Mouse (Mus musculus): ENCODE data around the gene Akap5.

The Akap5 gene

DNA sequence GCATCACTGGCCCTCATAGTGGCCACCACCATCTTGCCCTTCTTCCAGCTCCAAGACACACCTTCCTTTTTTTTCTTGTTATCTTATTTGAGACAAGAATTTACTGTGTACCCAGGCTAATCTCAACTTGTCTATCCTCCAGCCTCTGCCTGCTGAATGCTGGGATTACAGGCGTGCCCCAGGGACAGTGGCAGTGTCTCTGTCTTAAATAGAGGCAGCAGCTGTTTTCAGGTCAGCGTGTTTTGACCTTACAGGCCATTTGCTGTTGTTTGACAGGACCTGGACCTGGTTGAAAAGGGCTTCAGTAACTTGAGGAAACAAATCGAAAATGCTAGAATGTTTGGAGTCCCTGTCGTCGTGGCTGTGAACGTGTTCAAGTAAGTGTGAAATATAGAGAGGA is 14.1 kb upstream of the Akap5 start:
- DNase-seq (ENCODE audit: low read depth, low spot score), result no peak

DNA sequence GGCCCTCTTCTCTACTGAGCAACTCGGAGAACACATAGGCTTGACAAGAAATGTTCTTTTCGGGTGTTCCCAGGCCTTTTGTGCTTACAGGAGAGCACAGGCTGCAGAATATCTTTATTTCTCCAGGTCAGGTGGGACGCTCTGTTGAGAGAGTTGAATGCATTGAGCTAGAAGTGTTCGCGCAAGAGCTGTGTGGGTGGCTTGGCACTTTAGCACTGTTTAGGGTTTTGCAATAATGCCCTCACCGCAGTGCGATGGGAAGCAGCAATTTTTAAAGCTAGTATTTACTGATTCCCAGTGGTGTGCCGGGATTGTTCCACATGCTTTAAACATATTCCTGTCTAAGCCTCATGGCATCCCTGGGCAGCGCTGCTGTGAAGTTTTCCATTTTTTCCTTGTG is 13.5 kb upstream of the Akap5 start:
- no peak for DNase-seq (ENCODE audit: low read depth, low spot score)

DNA sequence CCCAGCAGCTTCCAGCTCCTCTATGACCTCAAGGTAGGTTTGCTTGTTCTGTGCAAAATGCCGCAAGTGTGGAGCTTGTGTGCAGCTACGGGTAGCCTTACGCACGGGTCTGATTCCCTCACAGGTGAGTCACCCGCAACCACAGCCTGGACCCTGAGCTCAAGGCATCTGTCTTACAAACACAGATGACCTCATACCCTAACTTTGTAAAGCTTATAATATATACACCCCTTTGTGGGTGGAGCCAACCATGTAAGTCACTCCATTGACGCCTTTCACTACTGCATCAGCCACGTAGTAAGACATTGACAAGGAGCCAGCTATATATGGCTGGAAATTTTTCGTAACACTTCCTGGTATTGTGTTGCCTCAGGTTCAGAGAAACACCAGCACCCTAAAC is 12.7 kb upstream of the Akap5 start:
- DNase-seq (ENCODE audit: low read depth, low spot score), result no peak

DNA sequence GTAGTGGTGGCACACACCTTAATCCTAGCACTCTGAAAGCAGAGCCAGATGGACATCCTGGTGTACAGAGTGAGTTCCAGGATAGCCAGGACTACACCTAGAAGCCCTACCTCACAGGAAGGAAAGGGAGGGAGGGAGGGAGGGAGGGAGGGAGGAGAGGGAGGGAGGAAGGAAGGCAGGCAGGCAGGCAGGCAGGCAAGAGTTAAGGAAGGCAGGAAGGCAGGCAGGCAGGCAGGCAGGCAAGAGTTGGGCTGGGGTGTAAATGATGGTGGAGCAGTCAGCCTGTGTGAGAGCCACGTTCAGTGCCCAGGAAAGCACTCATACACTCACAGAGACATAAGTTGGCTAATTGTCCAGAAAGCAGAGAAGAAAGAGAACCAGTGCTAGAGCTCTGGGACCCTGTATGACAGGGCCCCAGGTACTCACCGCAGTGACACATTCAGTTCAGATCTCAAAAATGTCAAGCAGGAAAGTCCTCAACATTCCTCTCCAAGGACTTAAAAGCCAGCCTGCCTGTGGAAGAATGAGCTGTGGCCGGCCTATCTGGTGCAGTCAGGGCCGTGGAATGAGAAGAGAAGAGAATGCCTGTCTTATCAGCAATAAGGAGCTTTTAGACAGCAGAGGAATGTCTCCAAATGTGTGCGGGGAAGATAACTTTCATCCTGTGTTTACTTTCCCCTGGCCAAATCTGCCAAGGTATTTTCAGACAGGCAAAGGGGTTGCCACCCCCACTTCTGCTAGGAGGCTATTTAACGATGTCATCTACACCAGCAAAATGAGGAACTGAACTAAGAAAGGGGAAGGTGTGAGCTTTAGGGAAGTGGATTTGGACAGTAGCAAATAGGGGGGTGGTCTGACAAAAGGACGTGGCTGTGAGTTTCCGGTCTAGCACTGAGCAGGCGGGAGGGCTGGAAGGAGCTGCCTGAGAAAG is 6.1 kb upstream of the Akap5 start:
- DNase-seq (ENCODE audit: low read depth, low spot score), result no peak

DNA sequence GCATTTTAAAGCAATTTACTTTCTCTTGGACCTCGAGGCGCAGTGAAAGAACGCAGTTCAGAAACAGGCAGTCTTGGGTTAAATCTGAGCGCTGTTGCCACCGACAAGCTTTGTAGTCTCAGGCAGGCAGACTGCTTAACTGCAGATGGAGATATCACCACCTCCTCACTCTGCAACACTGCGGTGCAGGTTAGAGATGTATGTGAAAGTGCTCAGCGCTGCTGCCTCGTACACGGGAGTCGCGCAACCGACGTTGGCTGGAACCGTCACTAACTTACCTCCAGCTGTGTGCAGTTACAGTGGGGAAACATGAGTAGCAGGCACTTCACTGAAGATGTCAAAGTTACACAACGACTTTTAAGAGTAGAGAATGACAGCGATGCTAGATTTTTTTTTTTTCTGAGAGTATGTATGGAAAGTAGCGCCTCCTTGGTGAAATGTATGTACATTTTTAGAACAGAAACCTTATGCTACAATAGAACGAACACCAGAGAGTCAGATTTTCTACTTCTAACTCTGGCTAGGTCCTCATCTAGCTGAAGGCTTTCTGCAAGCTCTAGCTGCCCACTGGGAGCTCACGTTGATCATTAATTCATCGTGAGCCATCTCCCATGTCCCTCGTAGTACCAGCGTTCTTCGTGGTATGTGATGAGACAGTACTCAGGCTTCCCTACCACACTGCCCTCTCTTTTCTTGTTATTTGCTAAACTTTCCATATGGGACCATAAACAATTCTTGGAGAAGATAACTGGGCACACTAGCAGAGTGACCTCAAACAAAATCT is 1.9 kb downstream of the Akap5 start:
- no peak for DNase-seq (ENCODE audit: low read depth, low spot score)

DNA sequence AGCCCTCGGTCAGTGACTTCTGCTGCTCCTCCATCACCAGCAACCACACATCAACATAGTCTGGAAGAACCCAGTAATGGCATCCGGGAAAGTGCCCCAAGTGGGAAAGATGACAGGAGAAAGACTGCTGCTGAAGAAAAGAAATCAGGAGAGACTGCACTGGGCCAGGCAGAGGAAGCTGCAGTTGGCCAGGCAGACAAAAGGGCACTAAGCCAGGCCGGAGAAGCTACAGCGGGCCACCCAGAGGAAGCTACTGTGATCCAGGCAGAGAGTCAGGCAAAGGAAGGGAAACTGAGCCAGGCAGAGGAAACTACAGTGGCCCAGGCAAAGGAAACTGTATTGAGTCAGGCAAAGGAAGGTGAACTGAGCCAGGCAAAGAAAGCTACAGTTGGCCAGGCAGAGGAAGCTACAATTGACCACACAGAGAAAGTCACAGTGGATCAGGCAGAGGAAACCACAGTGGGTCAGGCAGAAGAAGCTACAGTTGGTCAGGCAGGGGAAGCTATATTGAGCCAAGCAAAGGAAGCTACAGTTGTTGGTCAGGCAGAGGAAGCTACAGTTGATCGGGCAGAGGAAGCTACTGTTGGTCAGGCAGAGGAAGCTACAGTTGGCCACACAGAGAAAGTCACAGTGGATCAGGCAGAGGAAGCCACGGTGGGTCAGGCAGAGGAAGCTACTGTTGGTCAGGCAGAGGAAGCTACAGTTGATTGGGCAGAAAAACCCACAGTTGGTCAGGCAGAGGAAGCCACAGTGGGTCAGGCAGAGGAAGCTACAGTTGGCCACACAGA is 4.1 kb downstream of the Akap5 start:
- no peak for DNase-seq (ENCODE audit: low read depth, low spot score)

DNA sequence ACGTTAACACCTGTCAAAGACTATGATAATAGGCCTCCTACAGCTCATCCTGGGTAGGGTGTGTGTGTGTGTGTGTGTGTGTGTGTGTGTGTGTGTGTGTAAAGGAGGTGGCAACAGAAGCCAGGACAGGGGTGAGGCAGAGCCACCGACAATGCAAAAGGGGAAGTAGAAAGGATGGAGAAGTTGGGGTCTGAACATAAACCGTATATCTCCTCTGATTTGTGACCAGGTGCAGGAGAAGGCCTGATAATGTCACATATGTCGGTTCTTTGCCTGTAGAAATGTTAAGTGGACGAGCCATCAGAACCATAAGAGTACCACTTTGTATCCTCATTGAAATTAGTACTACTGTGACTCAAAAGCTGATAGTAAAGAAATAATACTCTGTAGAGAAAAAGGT is 9.0 kb downstream of the Akap5 start:
- DNase-seq (ENCODE audit: low read depth, low spot score), result no peak

DNA sequence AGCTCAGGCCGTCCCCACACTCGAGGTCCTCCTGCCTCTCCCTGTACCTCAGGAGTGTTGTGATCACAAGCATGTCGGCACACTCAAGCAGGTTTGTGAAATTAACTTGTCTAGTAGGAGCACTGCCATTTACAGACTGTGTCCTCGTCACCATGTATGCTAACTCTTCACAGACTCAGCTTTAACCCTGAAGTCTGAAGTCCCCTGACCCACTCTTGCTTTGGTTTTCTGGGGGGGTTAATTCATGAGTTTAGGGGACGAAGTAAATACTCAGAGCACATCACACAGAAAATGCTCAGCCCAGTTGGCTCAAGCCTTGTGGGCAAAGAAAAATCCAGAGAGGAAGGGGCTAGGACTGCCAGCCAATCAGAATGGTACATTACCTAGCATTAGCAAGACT is 10.9 kb downstream of the Akap5 start:
- DNase-seq (ENCODE audit: low read depth, low spot score), result no peak

DNA sequence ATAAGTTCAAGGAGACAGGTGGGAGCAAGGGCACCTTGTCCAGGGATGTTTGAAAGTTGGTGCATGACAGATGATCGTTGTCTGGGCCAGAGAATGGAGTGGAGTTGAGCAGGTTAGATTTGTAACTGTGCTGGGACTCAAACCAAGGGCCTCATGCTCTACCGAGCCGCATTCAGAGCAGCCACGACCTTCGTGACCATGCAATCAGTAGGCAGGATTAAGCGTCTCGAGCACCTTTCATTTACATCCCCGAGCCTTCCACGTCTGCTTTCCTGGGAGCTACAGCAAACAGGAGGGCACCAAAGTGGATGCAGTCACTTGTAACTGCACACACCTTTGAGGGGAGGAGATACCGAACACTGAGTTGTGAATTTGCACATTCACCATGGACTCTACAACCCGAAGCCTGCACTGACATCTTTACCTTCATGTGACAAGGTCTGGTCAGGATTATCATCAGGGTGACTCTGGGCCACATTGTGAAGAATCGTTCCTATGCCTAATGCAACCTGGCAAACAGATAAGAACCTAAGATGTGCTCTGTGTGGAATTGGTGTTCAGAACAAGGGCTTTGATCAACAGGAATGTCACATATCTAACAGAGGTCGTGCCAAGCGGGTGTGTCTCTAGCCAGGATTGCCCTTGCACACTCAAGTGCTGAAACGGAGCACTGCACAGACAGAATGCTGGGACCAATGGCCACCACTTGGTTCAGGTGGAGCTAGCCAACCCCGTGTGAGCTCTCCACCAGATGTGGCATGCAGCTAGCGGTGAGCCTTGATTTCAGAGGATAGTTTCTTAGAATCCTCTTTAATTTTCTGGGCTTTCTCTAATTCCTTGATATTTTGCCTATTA is 11.6 kb downstream of the Akap5 start:
- no peak for DNase-seq (ENCODE audit: low read depth, low spot score)

DNA sequence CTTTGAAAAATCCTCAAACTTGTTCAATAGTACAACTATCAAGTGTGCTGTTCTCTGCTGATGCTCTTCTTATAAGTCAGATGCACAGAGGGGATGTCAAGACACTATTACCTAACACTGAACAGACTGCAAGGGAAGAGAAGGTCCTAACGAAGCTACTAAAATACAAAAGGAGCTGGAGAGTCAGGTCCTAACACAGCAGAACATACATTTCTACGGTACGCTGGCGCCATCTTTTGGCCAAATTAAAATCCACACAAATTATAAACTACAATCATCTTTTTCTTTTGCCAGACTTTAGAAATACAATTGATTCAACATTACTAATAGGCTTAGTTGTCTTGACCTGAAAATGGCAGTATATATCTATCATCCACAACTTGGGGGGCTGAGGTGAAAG is 16.4 kb downstream of the Akap5 start:
- peak; percentile 44 for DNase-seq (ENCODE audit: low read depth, low spot score)

DNA sequence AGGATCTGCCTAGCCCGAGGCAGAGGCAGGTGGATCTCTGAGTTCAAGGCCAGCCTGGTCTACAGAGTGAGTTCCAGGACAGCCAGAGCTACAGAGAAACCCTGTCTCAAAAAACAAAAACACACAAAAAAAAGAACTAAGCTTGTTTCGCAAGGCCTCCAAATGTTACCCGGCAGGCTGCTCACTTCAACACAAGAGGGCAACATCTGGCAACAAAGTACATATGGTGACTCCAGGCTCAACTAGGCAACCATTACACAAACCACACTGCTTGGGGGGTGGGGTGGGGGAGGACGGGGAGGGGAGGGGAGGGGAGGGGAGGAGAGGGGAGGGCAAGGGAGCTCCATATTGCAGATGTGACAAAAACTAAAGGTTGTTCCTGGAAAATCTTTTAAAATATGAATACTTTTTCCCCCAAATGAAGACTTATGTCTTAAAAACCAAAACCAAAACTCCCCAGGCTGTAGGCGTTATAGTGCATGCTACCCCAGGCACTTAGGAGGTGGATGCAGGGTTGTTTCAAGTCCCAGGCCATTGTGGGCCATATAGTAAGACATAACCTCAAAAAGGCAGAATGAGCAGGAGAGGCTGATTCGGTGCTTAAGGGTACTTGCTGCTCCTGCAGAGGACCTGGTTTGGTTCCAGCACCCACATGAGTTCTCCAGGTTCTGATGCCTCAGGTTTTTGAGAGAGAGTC is 21.2 kb downstream of the Akap5 start:
- DNase-seq (ENCODE audit: low read depth, low spot score), result no peak

DNA sequence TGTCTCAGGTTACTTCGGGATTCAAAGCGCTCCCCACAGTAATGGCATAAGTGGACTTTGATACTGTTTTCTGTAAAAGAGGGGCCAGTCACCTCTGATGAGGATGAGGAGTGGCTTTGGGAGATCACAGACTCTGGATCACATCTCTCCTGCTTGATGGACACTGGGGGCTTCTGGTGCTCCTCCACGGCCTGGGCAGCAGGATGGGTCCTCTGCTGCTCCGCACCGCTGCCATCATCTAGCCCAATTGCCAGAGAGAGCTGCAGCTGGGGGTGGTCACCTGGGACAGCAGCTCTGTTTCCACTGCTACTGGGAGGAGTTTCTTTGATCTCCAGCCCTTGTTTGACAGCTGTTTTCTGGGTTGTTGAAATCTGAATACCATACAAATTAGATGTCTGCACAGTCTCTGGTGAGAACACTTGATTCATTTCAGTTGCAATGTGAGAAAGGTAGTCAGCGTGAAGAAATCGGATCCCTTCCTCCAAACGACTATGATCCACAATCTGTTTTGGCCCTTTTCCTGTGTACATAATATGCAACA is 25.1 kb downstream of the Akap5 start:
- DNase-seq (ENCODE audit: low read depth, low spot score), result no peak

DNA sequence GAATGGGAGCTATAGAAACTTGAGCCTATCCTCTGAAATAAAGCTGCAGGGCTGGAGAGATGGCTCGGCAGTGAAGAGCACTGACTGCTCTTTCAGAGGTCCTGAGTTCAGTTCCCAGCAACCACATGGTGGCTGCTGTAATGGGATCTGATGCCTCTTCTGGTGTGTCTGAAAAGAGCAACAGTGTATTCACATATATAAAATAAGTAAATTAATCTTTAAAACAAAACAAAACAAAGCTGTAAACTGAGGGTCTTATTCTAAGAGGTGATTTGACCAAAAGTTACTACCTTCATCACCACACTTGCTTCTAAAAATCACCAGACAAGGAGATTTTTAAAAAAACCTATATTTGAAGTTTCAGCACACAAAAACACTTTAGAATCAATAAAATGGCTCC is 36.2 kb downstream of the Akap5 start:
- no peak for DNase-seq (ENCODE audit: low read depth, low spot score)

DNA sequence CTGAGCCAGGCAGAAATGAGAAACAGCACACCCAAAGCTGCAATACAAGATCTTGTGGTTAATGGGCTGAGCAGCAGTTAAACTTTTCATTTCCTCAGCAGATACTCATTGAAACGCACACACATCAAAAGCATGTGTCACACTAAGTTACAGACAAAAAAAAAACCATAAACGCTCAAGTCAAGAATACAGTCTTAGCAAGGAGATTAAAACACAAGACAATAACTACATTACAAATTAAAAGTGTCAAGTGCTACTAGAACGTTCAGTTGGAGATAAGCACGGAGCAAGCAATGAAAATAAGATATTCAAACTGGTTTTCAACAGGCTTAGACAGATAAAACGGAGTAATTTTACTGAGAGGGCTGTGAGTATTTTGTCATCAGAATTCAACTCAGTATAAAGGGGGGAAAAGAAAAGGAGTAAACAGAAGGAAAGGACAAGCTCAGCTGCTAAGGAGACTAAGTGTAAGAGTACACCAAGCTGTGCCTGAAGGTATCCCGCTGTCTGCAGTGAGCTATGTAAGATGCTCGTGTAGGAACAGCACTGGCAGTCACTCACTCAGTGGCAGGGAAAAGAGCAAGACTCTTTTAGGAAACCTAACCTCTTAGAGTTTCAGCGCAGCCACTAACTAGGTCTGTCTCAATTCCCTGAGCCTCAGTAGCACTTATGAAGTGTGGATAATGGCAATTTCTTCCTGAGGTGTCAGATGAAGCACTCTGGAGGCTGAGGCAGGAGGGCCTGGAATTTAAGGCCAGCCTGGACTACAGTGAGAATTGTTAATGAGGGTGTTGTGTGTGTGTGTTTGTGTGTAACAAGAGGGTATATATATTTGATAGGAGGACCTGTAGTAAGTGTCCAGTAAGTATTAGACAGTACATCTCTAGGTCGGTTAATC is 37.0 kb downstream of the Akap5 start:
- DNase-seq (ENCODE audit: low read depth, low spot score), result no peak

DNA sequence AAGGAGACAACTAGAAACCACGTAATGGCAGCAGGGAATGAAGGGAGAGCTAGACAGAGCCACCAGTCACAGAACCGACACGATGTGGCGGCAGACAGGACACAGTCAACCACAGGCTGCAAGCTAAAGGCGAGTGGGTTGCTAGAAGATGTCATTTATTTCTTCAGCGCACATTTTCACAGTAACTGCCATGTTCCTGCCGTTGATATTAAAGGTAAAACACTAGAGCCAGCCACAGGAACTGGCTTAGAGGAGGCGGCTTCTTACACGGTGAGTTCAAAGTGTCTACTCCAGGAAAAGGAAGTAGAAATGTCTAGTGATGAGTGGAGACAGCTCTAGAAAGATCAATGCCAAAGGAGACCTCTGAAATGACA is 37.6 kb downstream of the Akap5 start:
- no peak for DNase-seq (ENCODE audit: low read depth, low spot score)

DNA sequence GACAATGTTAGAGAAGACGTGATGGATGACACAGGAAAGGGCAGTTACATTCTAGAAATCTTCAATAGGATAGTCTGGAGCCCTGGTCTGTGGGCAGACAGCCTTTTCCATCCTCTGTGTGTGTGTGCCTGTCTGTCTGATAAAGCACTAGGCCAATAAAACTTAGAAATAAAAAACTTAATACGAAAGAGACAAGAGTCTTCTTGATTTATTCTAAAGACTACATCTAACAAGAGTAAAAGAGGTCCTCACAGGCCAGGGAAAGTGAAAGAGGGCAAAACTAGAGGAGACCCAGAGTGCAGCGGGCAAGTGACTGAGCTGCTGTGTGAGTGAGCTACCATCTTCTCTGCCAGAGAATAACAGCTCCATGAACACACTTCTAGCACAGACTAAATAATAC is 41.6 kb downstream of the Akap5 start:
- DNase-seq (ENCODE audit: low read depth, low spot score), result no peak

DNA sequence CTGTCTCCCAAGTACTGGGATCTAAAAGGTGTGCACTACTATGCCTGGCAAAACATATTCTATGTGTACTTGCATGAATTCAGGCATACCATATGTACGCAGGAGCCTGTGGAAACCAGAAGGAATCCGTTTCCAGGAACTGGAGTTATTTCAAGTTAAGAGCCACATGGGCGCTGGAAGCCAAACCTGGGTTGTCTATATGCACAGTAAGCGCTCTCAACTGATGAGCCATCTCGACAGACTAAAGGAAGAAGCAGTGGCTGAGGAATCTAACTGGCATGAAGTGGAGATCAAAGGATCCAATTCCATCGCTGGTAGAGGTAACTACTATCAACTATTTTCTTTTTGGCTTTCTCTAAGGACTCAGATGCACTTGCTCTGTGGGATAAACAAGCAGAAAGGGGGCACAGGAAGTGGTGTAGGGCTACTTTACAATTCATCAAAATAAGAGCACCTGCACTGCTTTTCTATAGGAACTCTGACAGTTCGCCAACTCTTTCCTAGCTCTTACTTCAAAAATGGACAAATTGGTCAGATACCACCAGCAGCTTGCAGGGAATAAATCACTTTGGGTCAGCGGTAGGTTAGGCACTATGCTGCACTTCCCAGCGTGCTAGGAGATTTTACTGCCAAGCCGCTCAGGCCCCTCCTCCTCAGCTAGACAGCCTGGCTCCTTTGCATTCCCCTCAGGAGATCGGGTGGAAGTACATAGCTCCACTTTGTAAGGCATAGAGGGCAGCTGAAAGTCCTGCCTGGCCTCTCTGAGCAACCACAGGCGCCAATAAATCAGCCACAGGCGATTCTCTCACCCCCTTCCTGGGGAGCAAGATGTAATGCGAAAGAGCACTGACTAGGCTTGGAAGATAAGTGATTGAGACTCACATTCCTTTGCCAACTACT is 42.7 kb downstream of the Akap5 start:
- DNase-seq (ENCODE audit: low read depth, low spot score), result no peak

DNA sequence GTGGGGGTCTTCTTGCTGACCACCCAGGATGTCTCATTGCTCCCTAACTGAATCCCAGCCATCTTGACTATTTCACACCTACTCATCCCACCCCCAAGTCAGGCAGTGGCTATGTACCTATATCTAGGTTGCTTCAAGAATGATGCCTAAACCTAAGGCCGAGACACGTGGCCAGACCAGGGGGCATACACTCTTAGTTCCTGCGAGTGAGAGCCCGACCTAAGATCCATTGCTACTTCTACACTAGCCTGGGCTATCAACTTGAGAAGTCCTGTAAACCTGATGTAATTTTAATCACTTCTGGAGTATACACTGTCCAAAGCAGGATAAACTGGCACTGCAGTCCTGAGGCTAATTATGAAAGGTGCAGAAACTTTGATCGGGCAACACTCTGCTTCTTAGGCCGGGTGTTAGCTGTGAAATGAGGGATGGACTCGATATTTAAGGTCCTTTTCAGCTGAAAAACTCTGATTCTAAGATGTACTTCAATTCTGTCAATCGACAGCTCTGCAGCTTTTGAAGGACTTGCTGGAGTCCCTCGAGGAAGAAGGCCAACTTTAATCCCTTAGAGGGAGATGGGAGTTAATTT is 43.6 kb downstream of the Akap5 start:
- DNase-seq (ENCODE audit: low read depth, low spot score), result no peak

Data from retina, adult 2 months (tissue).